Mouse (Mus musculus) skeletal muscle tissue, adult 2 months (tissue): Measurements from ENCODE around the gene Crhbp.

Source experiments
- DNase-seq: peaks from one replicate; pipeline ENCODE4 v3.0.0-alpha.2; 2012; ENCODE audit warnings: low read depth, low spot score

Gene Crhbp

DNA sequence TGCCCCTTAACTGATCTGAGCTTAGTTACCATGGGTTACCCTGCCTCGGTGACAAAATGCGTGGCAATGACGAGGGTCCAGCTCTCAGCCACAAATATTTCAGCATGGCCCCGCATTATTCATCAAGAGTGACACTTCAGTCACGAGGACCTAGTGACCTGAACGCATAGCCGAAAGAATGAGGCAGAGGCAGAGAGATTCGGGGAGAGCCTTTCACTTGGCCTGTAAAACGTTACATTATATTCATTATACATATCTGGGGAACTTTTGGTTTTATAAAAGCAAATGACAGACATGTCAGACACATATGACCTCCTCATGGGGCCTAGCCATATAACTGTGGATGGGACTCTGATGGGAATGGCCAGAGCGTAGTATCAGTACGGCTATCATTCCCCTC is at the start of gene Crhbp:
Crhbp (minus strand) TSS at position 101 of the 400 bp plus-strand sequence.
- DNase-seq = no peak

DNA sequence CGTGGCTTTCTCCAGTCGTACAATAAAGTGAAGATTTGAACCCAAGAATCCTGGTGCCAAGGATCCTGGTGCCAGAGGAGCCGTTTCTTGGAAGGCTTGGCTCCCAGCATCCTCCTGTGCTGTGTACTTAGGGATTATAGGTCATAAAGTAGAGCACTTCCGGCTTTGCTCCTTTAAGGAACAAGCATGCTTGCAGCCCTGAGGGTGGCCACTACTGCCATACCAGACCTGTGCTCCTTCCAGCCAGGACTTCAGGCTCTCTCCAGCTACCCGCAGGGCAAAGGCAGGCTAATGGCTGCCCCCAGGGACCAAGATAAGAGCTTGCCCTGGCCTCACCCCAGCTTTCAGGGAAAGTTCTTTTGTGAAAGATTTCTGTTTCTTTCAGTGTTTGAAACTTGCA is 48.6 kb upstream of the Crhbp start:
- no peak for DNase-seq

DNA sequence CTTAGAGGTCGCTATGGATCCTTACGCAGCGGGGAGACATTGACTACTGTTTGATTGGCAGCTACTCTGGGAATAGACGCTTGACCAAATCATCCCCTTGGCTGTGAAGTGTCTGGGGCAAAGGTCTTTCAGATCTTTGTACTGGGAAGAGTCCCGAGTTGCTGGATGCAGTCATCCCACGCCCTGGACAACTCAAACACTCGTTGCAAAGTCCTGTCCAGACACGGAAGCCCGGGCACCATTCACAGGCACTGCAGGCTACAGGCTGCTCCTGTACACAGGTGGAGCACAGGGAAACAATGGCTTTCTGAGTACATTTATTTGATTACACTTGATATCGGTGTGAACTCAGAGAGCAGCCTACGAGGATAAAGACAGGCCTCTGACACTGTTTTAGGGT is 46.6 kb upstream of the Crhbp start:
- DNase-seq = no peak

DNA sequence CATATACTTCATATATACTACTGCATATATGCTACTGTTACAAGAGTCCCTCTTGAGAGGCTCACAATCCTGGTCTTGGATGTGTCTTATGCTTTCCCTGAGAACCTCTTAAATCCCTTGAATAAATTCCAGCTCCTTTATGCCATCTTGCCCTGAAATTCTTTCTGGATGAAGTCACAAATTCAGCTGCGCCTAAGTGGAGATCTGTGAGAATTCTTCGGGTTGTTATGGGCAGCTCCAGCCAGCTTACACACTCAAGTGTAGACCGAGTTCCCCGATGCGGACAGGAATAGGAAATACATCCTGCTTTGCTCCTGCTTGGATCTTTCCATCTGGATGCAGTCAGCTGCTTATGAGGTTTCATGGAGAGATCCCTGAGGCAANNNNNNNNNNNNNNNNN is 39.9 kb upstream of the Crhbp start:
- DNase-seq = no peak

DNA sequence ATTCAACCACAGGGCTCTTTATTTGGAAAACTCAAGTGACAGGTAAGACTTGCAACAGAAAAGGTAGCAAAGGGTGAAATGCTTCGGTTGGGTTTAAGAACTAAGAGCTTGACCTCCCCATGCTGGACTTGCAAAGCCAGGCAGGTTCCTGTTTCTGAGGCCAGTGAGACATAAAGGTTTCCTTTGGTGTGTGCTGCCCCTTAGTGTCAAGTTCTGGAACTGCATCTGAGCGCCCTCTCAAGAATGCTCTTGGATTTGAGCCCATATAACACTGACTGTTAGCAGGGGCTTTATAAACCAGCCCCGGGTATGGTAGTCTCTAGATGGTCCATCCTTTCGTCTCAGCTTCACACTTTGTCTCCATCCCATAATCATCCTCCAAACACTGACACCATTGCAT is 36.7 kb upstream of the Crhbp start:
- DNase-seq = peak; percentile 49

DNA sequence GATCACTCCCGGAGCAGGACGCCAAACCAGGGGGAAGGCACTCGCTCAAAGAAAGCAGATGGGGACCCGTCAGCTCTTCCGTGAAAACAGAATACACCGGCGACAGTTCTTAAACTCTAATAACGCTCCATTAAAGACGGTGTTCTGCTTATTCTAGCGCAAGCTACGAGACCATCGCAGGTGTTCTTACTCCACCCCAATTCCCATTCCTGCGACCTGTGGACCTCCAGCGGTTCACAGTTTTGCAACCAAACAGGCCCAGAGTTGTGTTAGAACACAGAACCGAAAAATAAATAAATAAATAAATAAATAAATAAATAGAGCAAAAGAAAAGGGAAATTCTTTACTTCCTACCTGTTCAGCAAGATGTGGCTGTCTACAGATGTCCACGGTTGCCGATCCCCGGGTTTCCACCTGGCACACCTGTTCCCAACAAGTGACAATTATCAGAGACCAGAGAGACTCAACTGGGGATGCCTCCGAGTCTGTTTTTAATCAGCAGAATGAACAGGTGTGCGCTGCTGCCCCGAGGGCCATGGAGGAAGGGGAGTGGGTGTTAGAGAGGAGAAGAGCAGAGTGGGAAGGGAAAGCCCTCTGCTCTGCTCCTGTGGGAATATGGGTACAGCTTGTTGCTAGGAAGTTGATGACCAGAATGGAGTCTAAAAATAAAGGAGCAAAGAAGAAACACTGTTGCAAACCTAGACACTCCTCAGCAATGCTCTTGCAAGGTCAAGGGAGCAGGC is 34.1 kb upstream of the Crhbp start, which contains the start of gene S100z:
S100z (minus strand) TSS at position 51 of the 743 bp plus-strand sequence.
- DNase-seq = no peak

DNA sequence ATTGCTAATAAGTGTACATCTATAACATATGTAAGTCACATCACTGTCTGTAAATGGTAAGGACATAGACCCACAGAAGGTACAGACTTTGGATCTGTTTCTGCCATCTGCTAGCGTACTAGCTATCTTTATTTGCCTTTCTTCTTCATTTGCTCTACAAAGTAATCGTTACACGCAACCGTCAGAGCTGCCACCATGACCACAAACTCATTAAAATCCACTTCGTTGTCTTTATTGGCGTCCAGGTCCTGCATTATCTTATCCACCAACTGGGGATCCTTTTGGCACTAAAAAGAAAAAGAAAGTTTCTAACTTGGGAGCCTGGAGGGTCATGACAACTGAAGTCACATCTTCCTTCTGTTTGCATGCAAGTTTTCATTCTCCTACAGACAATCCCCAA is 32.4 kb upstream of the Crhbp start:
- DNase-seq = no peak

DNA sequence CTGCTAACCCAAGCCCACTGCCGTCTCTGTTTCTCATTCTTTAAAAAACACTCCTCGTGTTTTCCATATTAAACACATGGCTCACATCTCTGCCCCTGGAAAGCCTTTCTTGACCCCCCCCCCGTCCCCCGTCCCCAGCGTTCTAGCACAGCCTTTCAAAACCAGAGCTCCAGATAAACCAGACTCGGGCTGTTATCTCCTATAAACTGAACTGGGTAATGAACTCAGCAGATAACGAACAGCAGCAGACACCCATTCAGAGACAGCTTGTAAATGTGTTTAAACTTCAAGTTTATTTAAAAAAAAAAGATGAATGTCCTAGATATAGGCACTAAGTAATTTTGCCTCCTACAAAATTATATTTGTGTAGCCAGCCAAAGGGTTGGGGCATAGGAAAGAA is 30.4 kb upstream of the Crhbp start:
- no peak for DNase-seq

DNA sequence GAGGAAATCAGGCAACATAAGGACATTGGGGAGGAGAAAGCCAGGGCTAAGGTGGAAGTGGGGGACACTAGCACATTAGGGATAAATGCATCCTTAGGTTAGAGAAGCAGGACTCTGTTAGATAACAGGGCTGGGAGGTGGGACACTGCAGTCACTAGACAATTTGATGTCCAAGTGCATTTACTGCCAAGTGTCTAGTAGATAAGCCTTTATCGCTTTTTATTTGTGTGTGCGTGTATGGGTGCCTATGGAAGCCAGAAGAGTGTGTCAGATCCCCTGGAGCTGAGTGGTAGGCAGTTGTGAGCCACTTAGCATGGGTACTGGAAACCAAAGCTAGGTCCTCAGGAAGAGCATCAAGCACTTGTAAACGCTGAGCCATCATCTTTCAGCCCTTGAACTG is 29.6 kb upstream of the Crhbp start:
- DNase-seq = no peak

DNA sequence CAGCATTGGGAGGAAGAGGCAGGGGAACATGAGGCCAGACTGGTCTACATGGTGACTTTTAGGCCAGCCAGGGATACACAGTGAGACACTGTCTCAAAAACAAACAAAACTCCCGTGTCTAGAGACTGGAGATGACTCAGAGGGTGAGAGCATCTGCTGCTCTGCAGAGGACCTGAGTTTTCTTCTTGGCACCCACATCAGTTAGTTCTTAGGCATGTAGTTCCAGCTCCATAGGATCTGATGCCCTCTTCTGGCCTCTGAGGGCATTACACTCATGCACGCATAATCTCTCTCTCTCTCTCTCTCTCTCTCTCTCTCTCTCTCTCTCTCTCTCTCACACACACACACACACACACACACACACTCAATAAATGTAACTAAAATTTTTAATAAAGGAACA is 26.2 kb upstream of the Crhbp start:
- no peak for DNase-seq

DNA sequence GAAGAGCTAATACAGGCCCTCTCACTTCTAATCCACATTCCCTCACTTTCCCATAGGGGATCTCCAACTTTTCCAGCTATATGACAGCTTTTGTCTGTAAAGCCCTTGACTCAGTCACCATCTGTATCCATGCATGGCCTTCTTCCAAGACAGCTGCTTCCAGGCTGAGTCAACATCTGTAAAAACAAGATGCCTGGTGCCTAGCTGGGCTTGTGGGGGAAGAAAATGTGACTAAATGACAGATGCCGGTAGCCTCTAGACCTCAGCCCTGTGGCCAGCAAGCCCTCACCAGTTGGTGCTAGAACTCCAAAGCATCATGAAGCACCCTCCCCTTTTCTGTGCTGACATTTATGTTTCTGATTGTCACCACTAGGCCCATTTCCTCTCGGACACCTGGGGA is 6.8 kb upstream of the Crhbp start:
- no peak for DNase-seq

DNA sequence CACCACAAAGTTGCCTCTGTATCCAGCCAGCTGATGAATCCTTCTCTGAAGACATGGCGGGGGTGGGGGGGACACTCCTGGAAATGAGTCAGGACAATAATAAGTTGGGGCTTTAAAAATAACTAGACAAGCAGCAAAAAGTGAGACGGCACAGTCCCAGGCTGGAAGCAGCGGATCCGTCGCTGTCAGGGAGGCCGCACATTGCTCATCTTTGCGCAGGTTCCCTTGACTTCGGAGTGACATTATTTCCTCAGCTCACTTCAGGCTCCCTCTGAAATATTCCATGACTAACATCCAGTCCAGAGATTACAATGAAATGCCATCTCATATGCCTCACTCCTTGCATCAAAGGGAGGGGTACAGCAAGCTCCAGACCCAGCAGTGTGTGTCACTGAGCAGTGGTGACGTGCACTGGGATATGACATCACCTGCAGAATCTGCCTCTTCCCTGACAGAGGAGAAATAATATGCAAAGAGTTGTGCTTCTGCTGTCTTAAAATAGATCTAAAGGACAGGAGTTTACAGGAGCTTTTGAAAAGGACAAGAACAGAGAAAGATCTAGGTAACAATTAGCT is 6.0 kb upstream of the Crhbp start:
- no peak for DNase-seq

DNA sequence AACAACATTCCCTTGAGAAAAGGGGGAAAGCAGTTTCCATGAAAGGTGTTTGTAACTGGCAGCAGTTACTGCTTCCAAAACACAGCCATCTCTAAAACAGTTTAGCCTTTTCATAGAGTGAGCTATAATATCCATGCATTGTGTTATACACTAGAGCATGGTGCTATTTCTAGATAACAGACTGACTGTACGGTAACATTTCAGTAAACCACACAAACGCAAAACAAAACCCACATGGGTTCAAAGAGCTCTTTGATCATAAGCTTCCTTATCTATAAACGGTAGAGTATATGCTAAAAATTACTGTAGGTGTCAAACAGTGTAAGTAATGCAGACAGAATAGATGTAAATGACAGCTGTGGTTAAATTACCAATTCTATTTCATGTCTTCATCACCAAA is 5.0 kb upstream of the Crhbp start:
- DNase-seq = no peak

DNA sequence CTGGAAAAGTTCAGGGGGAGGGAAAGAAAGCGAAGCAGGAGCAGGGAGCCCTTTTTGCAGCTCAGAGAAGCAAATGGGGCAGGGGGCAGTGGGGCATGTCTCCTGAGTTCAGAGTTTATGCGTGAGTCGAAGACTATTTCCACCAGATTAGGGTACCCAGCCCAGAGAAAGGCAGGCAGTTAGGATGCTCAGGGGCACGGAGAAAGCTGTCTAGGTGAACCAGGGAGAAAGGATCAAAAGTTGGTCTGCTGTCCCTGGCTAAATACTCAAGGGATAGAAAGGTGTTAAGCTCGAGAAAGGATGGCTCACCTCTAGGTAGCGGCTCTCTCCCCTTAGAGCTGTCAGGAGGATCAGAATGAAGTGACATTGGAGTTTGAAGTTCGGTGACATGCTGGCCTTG is 433 bp downstream of the Crhbp start:
- no peak for DNase-seq

DNA sequence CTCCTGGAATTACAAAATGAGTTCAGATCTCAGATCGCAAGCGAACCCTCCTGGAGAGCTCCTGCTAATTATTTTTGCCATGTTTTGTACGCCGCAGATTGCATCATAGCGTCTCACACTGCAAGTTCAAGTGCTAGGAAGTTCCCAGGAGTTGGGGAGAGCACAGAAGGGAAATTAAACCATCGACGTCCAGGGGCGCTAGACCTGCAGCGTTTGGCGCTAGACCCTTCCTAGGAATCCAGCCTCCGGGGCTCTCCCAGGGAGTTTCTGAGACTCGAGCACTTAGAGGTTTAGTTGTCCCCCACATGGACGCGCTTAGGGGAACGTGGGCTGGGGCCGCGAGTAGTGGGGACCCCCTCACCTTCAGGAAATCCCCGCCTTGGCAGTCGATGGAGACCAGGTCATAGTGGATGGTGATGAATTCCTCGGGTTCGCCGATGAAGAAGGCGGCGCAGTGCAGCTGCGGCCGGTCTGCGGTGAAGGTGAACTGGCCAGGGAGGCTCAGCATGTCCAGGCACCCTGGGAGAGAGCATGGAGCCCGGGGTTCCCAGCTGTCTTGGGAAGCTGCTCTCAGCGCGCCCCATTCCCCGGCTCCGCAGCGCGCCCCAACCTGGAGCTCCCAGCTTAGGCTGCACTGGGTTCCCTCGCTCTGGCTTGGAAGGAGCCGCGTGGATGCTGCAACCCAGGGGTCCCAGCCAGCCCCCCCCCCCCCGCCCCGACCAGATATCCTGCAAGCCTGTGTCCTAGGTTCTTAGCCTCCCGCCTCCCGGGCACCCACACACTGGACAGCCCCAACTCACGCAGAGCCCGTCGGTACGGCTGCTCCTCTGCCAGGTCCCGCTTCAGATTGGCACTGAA is 1.1 kb downstream of the Crhbp start:
- no peak for DNase-seq

DNA sequence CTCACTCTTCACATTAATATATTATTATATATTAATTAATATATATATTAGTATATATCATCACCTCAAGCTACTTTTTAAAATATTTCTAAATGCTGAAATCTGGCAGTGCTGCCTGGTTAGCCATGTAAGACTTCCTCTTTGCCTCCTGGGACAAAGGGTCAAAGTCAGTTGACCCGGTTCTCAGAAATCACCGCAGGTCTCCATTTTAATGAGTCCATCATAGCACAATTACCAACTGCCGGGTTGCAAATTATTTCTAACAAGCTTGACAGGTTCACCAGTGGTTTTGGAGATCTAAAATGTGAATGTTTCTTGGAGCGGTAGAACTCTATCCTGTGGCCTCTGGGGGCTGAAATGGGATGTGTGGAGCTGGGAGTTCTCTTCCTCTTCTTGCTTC is 1.8 kb downstream of the Crhbp start:
- DNase-seq = no peak

DNA sequence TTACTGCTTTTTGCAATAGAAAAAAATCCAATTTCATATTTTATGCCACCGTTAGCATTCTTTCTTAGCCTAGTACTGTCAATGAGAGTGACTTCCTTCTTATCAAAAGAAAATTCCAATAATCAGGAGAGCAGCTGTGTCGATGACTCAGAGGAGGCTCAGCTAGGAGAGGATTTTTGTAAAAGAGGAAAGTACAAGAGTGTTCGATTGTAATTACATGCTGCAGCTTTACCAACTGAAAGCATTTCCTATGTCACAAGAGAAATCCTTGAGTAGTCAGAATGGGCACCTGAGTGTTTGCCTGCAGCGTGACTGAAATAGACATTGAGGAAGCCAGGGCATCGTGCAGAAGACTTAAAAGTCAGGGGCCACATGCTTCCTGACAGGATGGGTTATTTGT is 5.2 kb downstream of the Crhbp start:
- no peak for DNase-seq

DNA sequence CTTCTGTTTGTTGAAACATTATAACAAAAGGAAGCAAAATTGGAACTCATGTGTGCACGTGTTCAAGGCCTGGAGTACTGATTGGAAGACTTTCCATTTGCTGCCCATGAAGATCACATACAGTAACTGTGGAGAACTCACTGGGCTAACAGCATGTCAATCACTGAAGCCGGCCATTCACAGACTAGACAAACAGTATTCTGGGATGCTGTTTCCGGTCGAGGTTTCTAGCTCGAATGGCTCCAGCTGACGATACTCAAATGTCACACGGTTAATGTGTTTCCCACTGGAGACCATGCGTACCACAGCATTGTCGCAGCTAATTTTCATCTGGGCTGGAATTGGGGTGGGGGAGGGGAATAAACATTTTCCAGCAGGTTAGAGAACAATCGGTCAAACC is 13.0 kb downstream of the Crhbp start:
- DNase-seq = no peak

DNA sequence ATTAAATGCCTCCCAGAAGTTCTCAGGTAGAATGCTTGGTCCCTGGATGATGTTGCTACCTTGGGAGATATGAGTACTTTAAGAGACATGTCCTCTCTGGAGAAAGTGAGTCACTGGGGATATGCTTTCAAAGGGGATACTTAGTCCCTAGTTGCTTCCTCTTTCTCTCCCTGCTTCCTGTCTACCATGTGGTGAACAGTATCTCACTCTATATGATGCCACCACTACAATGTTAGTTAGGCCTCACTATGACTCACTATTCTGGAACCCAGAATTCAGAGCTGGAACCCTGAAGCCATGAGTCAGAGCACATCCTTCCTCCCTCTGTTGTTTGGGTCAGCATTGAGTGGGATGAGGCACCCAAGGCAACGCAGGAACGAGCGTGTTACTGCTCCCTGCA is 17.2 kb downstream of the Crhbp start:
- DNase-seq = no peak

DNA sequence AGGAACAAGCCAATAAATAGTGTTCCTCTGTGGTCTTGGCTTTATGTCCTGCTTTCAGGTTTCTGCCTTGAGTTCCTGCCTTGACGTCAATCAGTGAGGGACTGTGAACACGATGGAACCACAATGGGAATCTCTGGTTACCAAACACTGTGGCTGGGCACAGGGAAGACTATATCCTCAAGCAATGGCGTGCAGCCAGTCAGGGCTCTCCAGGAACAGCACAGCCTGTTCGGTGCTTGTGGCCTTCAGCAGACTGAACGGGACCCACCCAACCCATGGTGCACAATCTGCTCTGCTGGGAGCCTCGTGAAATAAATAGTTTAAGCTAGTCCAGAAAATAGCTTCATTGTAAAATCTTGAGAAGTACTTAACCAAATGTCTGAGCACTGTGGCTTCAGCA is 18.3 kb downstream of the Crhbp start:
- DNase-seq = no peak

DNA sequence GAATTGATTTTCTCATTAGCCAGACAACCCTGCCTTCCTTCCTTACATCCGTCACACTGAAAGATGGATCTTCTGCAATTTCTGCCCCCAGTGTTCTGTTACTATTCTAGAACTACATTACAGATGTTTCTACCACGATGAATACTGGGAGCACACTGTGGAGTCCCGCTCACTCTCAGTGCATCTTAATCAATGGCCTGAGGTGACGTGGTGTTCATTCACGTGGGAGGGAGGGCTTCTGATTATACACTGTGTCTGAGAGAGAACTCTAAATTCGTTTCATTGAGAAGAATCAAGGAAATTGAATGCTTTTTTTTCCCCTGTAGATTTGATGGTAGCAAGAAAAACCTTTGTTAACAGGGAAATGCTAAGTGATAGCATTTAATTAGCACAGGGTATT is 19.2 kb downstream of the Crhbp start:
- DNase-seq = no peak

DNA sequence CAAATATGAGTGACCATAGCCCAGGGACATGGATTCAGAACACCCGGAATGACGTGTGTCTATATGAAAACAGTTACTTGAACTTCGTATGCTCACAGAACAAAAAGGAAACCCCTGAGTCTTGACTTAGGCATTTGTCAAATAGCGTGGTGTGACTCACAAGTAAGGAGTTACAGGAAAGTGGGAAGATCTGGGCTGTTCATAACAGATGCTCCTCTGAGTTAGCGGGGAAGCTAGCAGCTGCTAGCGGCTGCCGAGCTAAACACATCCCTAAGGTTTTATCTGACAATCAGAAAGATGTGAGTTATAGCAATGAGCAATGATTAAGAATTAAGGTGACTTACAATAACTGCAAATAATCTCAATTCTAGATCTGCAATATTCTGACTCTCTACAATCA is 19.8 kb downstream of the Crhbp start:
- DNase-seq = no peak
